Mouse (Mus musculus): Measurements from ENCODE around the gene Ntrk3. TPM values are rescaled to one million over a fixed set of nuclear protein-coding genes. Genes with fewer than 3 reads are reported as not detected.

The Ntrk3 gene
- polyA plus RNA-seq, 1 experiment from 2014 or later: 31.3 TPM

- ATAC-seq (replicated peaks): no peak
Observed at GRCm38 (mm10) chr7:78328301-78328700, 409.5 kb downstream of the Ntrk3 start.

GRCm38 (mm10) chr7:78326185-78326584 is 411.6 kb downstream of the Ntrk3 start:
- Histone ChIP-seq H3K27me3 (no peaks in the 10 kb centered on the region), H3K9ac (replicated peaks) (no peak overlapping the region), H3K4me3 (no peak overlapping the region), H3K4me1 (no peaks in the 10 kb centered on the region), H3K4me2 (replicated peaks) (no peak overlapping the region), H3K36me3 (no peaks in the 10 kb centered on the region), H3K27ac (replicated peaks) (no peak overlapping the region), H3K9me3 (no peaks in the 10 kb centered on the region)
- no peak for ATAC-seq (replicated peaks)
- 65% methylated on average over 3 of the region's 3 CpGs for WGBS

More at GRCm38 (mm10) chr7:78328301-78328700, 409.5 kb downstream of the Ntrk3 start:
- no peak overlapping the region for H3K4me3 ChIP-seq
- H3K9ac ChIP-seq (replicated peaks): no peak overlapping the region
- H3K4me1 ChIP-seq: no peaks in the 10 kb centered on the region
- no peak overlapping the region for H3K4me2 ChIP-seq (replicated peaks)
- H3K9me3 ChIP-seq: no peaks in the 10 kb centered on the region
- H3K27ac ChIP-seq (replicated peaks): no peak overlapping the region
- no peaks in the 10 kb centered on the region for H3K27me3 ChIP-seq
- H3K36me3 ChIP-seq: no peaks in the 10 kb centered on the region
- 85% methylated on average over 2 of the region's 2 CpGs for WGBS

GRCm38 (mm10) chr7:78318640-78319039 is 419.2 kb downstream of the Ntrk3 start:
- H3K4me3 ChIP-seq: no peak overlapping the region
- WGBS: 89% methylated on average over 4 of the region's 4 CpGs
- ATAC-seq (replicated peaks): no peak
- H3K27ac ChIP-seq (replicated peaks): no peak overlapping the region
- H3K4me2 ChIP-seq (replicated peaks): no peak overlapping the region
- H3K4me1 ChIP-seq: no peaks in the 10 kb centered on the region
- no peak overlapping the region for H3K9ac ChIP-seq (replicated peaks)
- H3K9me3 ChIP-seq: no peaks in the 10 kb centered on the region
- no peaks in the 10 kb centered on the region for H3K27me3 ChIP-seq
- no peaks in the 10 kb centered on the region for H3K36me3 ChIP-seq

- no peak overlapping the region for H3K4me2 ChIP-seq (replicated peaks)
- H3K27ac ChIP-seq (replicated peaks): no peak overlapping the region
- H3K36me3 ChIP-seq: peaks cover 7% of the 10 kb centered on the region; the same call in 1 of the 2 replicates
- 90% methylated on average over 1 of the region's 1 CpGs for WGBS
- H3K4me3 ChIP-seq: no peak overlapping the region
- no peaks in the 10 kb centered on the region for H3K4me1 ChIP-seq
- ATAC-seq (replicated peaks): no peak
- peaks cover 14% of the 10 kb centered on the region for H3K9me3 ChIP-seq
- H3K9ac ChIP-seq (replicated peaks): no peak overlapping the region
- H3K27me3 ChIP-seq: no peaks in the 10 kb centered on the region
Observed at GRCm38 (mm10) chr7:78305770-78306169, 432.0 kb downstream of the Ntrk3 start.

GRCm38 (mm10) chr7:78305029-78305428 is 432.8 kb downstream of the Ntrk3 start:
- 83% methylated on average over 1 of the region's 1 CpGs for WGBS
- Histone ChIP-seq H3K36me3 (peaks cover 7% of the 10 kb centered on the region; the same call in 1 of the 2 replicates), H3K4me1 (no peaks in the 10 kb centered on the region), H3K9me3 (peaks cover 9% of the 10 kb centered on the region), H3K27ac (replicated peaks) (no peak overlapping the region), H3K27me3 (no peaks in the 10 kb centered on the region), H3K4me3 (no peak overlapping the region), H3K9ac (replicated peaks) (no peak overlapping the region), H3K4me2 (replicated peaks) (no peak overlapping the region)
- ATAC-seq (replicated peaks): no peak

GRCm38 (mm10) chr7:78297290-78297689 is 440.5 kb downstream of the Ntrk3 start:
- no peak for ATAC-seq (replicated peaks)
- H3K9ac ChIP-seq (replicated peaks): no peak overlapping the region
- H3K36me3 ChIP-seq: no peaks in the 10 kb centered on the region
- no peak overlapping the region for H3K4me3 ChIP-seq
- H3K9me3 ChIP-seq: no peaks in the 10 kb centered on the region
- H3K27ac ChIP-seq (replicated peaks): no peak overlapping the region
- no peaks in the 10 kb centered on the region for H3K27me3 ChIP-seq
- 93% methylated on average over 5 of the region's 5 CpGs for WGBS
- no peak overlapping the region for H3K4me2 ChIP-seq (replicated peaks)
- no peaks in the 10 kb centered on the region for H3K4me1 ChIP-seq

- Histone ChIP-seq H3K27ac (replicated peaks) (no peak overlapping the region), H3K4me2 (replicated peaks) (no peak overlapping the region), H3K9me3 (no peaks in the 10 kb centered on the region), H3K9ac (replicated peaks) (no peak overlapping the region), H3K36me3 (no peaks in the 10 kb centered on the region), H3K4me3 (no peak overlapping the region), H3K27me3 (no peaks in the 10 kb centered on the region), H3K4me1 (no peaks in the 10 kb centered on the region)
- 70% methylated on average over 3 of the region's 3 CpGs for WGBS
- no peak for ATAC-seq (replicated peaks)
Observed at GRCm38 (mm10) chr7:78294322-78294721, 443.5 kb downstream of the Ntrk3 start.

GRCm38 (mm10) chr7:78290186-78290585 is 447.6 kb downstream of the Ntrk3 start:
- no peaks in the 10 kb centered on the region for H3K9me3 ChIP-seq
- H3K4me1 ChIP-seq: no peaks in the 10 kb centered on the region
- no peaks in the 10 kb centered on the region for H3K36me3 ChIP-seq
- H3K9ac ChIP-seq (replicated peaks): no peak overlapping the region
- no peak for ATAC-seq (replicated peaks)
- no peak overlapping the region for H3K4me2 ChIP-seq (replicated peaks)
- WGBS: 59% methylated on average over 2 of the region's 2 CpGs
- H3K27me3 ChIP-seq: no peaks in the 10 kb centered on the region
- H3K27ac ChIP-seq (replicated peaks): no peak overlapping the region
- no peak overlapping the region for H3K4me3 ChIP-seq

GRCm38 (mm10) chr7:78286516-78287238 is 451.1 kb downstream of the Ntrk3 start:
- H3K36me3 ChIP-seq: no peaks in the 10 kb centered on the region
- no peak overlapping the region for H3K27ac ChIP-seq (replicated peaks)
- H3K9me3 ChIP-seq: no peaks in the 10 kb centered on the region
- H3K4me3 ChIP-seq: no peak overlapping the region
- 90% methylated on average over 2 of the region's 2 CpGs for WGBS
- no peaks in the 10 kb centered on the region for H3K4me1 ChIP-seq
- no peak overlapping the region for H3K4me2 ChIP-seq (replicated peaks)
- no peak for ATAC-seq (replicated peaks)
- no peak overlapping the region for H3K9ac ChIP-seq (replicated peaks)
- H3K27me3 ChIP-seq: no peaks in the 10 kb centered on the region

GRCm38 (mm10) chr7:78269506-78270250 is 468.1 kb downstream of the Ntrk3 start:
- H3K4me1 ChIP-seq: 0 out of 2 replicates have a peak, but pooled peaks cover 2% of the 10 kb centered on the region

GRCm38 (mm10) chr7:78267461-78268007 is 470.3 kb downstream of the Ntrk3 start:
- H3K9ac ChIP-seq (replicated peaks): no peak overlapping the region
- no peaks in the 10 kb centered on the region for H3K36me3 ChIP-seq
- ATAC-seq (replicated peaks): no peak; the same call in 1 of the 2 replicates
- H3K27me3 ChIP-seq: no peaks in the 10 kb centered on the region
- H3K27ac ChIP-seq (replicated peaks): no peak overlapping the region
- 0 out of 2 replicates have a peak, but pooled peaks cover 2% of the 10 kb centered on the region for H3K4me1 ChIP-seq
- H3K4me2 ChIP-seq (replicated peaks): no peak overlapping the region
- no peaks in the 10 kb centered on the region for H3K9me3 ChIP-seq
- H3K4me3 ChIP-seq: no peak overlapping the region
- WGBS: 6% methylated on average over 1 of the region's 1 CpGs

More at GRCm38 (mm10) chr7:78269506-78270250, 468.1 kb downstream of the Ntrk3 start:
- WGBS: 71% methylated on average over 3 of the region's 3 CpGs
- H3K27ac ChIP-seq (replicated peaks): no peak overlapping the region
- no peaks in the 10 kb centered on the region for H3K36me3 ChIP-seq
- H3K9me3 ChIP-seq: no peaks in the 10 kb centered on the region
- no peak overlapping the region for H3K9ac ChIP-seq (replicated peaks)
- H3K4me2 ChIP-seq (replicated peaks): no peak overlapping the region
- H3K27me3 ChIP-seq: no peaks in the 10 kb centered on the region
- H3K4me3 ChIP-seq: no peak overlapping the region
- ATAC-seq (replicated peaks): no peak

- ATAC-seq (replicated peaks): no peak
- WGBS: 57% methylated on average over 5 of the region's 5 CpGs
Observed at GRCm38 (mm10) chr7:78264432-78265002, 473.3 kb downstream of the Ntrk3 start.

More at GRCm38 (mm10) chr7:78264432-78265002, 473.3 kb downstream of the Ntrk3 start:
- Histone ChIP-seq H3K4me2 (replicated peaks) (no peak overlapping the region), H3K4me3 (no peak overlapping the region), H3K9me3 (no peaks in the 10 kb centered on the region), H3K27me3 (no peaks in the 10 kb centered on the region), H3K4me1 (peaks cover 8% of the 10 kb centered on the region), H3K36me3 (no peaks in the 10 kb centered on the region), H3K9ac (replicated peaks) (no peak overlapping the region), H3K27ac (replicated peaks) (no peak overlapping the region)

Data from forebrain, embryonic 15.5 days (tissue).